Mouse (Mus musculus): ENCODE results near the gene Gm6525.
A peak's percentile ranks its signal among the peaks of the same experiment; 100 is the strongest.

The Gm6525 gene

GRCm38 (mm10) chr3:84173581-84174154 lies at the start of gene Gm6525:
Gene Gm6525, plus strand, starts transcription at chr3:84174104.
- DNase-seq (ENCODE audit: low spot score) = no peak

- DNase-seq (ENCODE audit: low spot score) = no peak
These were observed 48.1 kb upstream of the Gm6525 start for GRCm38 (mm10) chr3:84125704-84126289.

- no peak for DNase-seq (ENCODE audit: low spot score)
These were observed 47.2 kb upstream of the Gm6525 start for GRCm38 (mm10) chr3:84126721-84127120.

- DNase-seq (ENCODE audit: low spot score) = no peak
These were observed 46.5 kb upstream of the Gm6525 start for GRCm38 (mm10) chr3:84127431-84127830.

- no peak for DNase-seq (ENCODE audit: low spot score)
These were observed 44.7 kb upstream of the Gm6525 start for GRCm38 (mm10) chr3:84128871-84129870.

- no peak for DNase-seq (ENCODE audit: low spot score)
These were observed 43.1 kb upstream of the Gm6525 start for GRCm38 (mm10) chr3:84130776-84131175.

GRCm38 (mm10) chr3:84131369-84131768 lies 42.5 kb upstream of the Gm6525 start:
- no peak for DNase-seq (ENCODE audit: low spot score)

GRCm38 (mm10) chr3:84135387-84135786 lies 38.5 kb upstream of the Gm6525 start:
- no peak for DNase-seq (ENCODE audit: low spot score)

GRCm38 (mm10) chr3:84135933-84136332 lies 38.0 kb upstream of the Gm6525 start:
- DNase-seq (ENCODE audit: low spot score) = no peak

GRCm38 (mm10) chr3:84136509-84136908 lies 37.4 kb upstream of the Gm6525 start:
- DNase-seq (ENCODE audit: low spot score) = no peak

- DNase-seq (ENCODE audit: low spot score) = no peak
These were observed 33.0 kb upstream of the Gm6525 start for GRCm38 (mm10) chr3:84140947-84141346.

GRCm38 (mm10) chr3:84149831-84150230 lies 24.1 kb upstream of the Gm6525 start:
- no peak for DNase-seq (ENCODE audit: low spot score)

GRCm38 (mm10) chr3:84154721-84155141 lies 19.2 kb upstream of the Gm6525 start:
- no peak for DNase-seq (ENCODE audit: low spot score)

GRCm38 (mm10) chr3:84155146-84155545 lies 18.8 kb upstream of the Gm6525 start:
- DNase-seq (ENCODE audit: low spot score) = no peak

GRCm38 (mm10) chr3:84155558-84156006 lies 18.3 kb upstream of the Gm6525 start, which contains the start of gene Mnd1:
Gene Mnd1, minus strand, starts transcription at chr3:84155786.
- DNase-seq (ENCODE audit: low spot score) = peak; percentile 96

- no peak for DNase-seq (ENCODE audit: low spot score)
These were observed 17.8 kb upstream of the Gm6525 start for GRCm38 (mm10) chr3:84156105-84156504.

- no peak for DNase-seq (ENCODE audit: low spot score)
These were observed 16.9 kb upstream of the Gm6525 start for GRCm38 (mm10) chr3:84157011-84157410.

GRCm38 (mm10) chr3:84157559-84158350 lies 16.1 kb upstream of the Gm6525 start:
- no peak for DNase-seq (ENCODE audit: low spot score)

GRCm38 (mm10) chr3:84165391-84165790 lies 8.5 kb upstream of the Gm6525 start:
- no peak for DNase-seq (ENCODE audit: low spot score)

- no peak for DNase-seq (ENCODE audit: low spot score)
These were observed 7.8 kb upstream of the Gm6525 start for GRCm38 (mm10) chr3:84166073-84166472.

- DNase-seq (ENCODE audit: low spot score) = no peak
These were observed 5.0 kb upstream of the Gm6525 start for GRCm38 (mm10) chr3:84168943-84169342.

Data from ovary, postnatal 10 days (tissue).